In the genomic region with DNA sequence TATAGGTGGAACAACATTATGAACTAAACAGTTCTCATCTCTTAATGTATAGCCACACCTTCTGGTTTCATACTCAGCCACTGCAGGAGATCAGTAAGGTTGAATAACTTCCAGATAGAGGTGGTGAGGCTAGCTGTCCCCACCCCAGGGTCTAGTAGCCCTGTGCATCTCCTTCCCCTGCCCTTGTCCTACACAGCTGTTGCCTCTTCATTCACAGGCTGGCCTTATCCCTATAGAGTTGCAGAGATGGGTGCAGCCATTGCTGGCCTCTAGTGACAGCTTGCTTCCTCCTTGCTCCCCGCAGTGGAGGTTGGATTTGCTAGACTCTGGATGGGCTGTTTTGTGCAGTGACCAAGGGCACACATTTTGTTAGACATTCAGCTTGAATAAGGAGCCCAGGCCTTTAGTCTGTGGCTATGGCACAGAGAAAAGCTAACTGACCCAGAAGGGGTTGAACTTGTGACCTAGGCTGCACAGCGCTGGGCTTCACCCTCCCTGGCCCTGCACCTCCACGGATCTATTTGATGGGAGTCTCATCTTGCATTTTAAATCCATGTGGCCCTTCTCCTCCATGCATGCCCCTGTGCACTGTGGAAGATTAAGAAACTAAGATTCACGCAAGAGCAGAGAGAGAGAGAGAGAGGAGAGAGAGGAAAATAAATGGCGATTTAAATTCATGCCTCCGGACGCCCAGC, we compare ENCODE assay signal across 17 mouse cellular contexts.
DNase-seq lines count a peak whose midpoint lies in the region; ATAC-seq and TF ChIP-seq lines count a peak whose summit lies in the region.
"Had no signal": no experiment of that assay in that cellular context is flagged by ENCODE, and none has a peak within 500 bp of the region (broad histone marks: within the 10 kb centered on the region; RNA-seq: fewer than 3 reads in every experiment).

No protein-coding gene starts in this region.

- no peak for TF ChIP-seq CTCF in hindbrain, postnatal 0 days (IDR thresholded peaks at IDR 0.05; ENCODE audit: low read depth)
- TF ChIP-seq CTCF in forebrain, postnatal 0 days (IDR thresholded peaks at IDR 0.05; ENCODE audit: low read depth), result no peak

- H3K9me3 ChIP-seq in hindbrain, embryonic 10.5 days, result no peaks in the 10 kb centered on the region
- H3K9me3 ChIP-seq in hindbrain, postnatal 0 days (ENCODE audit: low read length), result no peaks in the 10 kb centered on the region
- H3K9me3 ChIP-seq in forebrain, postnatal 0 days (ENCODE audit: low read length), result no peaks in the 10 kb centered on the region
- H3K9me3 ChIP-seq in midbrain, embryonic 12.5 days, result no peaks in the 10 kb centered on the region
- no peaks in the 10 kb centered on the region for H3K9me3 ChIP-seq in neural tube, embryonic 14.5 days (ENCODE audit: control insufficient read depth, low read length)
- H3K9me3 ChIP-seq: limb, embryonic 12.5 days had no signal

- no peak overlapping the region for H3K4me2 ChIP-seq in hindbrain, postnatal 0 days (ENCODE audit: low read depth, low read length)
- no peak overlapping the region for H3K4me2 ChIP-seq in forebrain, postnatal 0 days (ENCODE audit: low read depth)
- peak overlapping the region; percentile 37 for H3K4me2 ChIP-seq in midbrain, embryonic 12.5 days (replicated peaks)
- no peak overlapping the region for H3K4me2 ChIP-seq in neural tube, embryonic 14.5 days (ENCODE audit: low read depth, low read length)
- H3K4me2 ChIP-seq: limb, embryonic 12.5 days had no signal

- peak overlapping the region; percentile 83 for H3K27ac ChIP-seq in hindbrain, embryonic 10.5 days
- no peak overlapping the region for H3K27ac ChIP-seq in hindbrain, postnatal 0 days
- no peak overlapping the region for H3K27ac ChIP-seq in forebrain, postnatal 0 days (ENCODE audit: low read depth, low read length)
- peak overlapping the region; percentile 92 for H3K27ac ChIP-seq in midbrain, embryonic 12.5 days (replicated peaks)
- no peak overlapping the region for H3K27ac ChIP-seq in neural tube, embryonic 14.5 days (ENCODE audit: low read depth, low read length)
- H3K27ac ChIP-seq: heart, adult 2 months; limb, embryonic 12.5 days had no signal

- peak; percentile 38 for DNase-seq in hindbrain, embryonic 10.5 days (ENCODE audit: low spot score)
- no peak for DNase-seq in hindbrain, postnatal 0 days (ENCODE audit: low spot score)
- DNase-seq in forebrain, postnatal 0 days, result no peak
- DNase-seq in left cerebral cortex, postnatal 4 days, result no peak
- no peak for DNase-seq in urinary bladder, postnatal 36 days (ENCODE audit: low spot score in 2 of 2)
- no peak for DNase-seq in adrenal gland, postnatal 10 days
- DNase-seq: cerebellum, adult 9-10 months; heart, adult 2 months; heart, postnatal 14 days; kidney, postnatal 25 days; lung, postnatal 36 days; thymus, postnatal 4 days had no signal

- intact Hi-C loops in left cerebral cortex, postnatal 4 days (cut with DNase I), result no loop called here

- WGBS in hindbrain, embryonic 10.5 days, result 16% methylated on average over 7 of the region's 7 CpGs
- WGBS in hindbrain, postnatal 0 days, result 14% methylated on average over 7 of the region's 7 CpGs
- WGBS in forebrain, postnatal 0 days, result 11% methylated on average over 7 of the region's 7 CpGs
- WGBS in midbrain, embryonic 12.5 days, result 7% methylated on average over 7 of the region's 7 CpGs
- 7% methylated on average over 7 of the region's 7 CpGs for WGBS in neural tube, embryonic 14.5 days

- peaks cover 40% of the 10 kb centered on the region for H3K4me1 ChIP-seq in hindbrain, embryonic 10.5 days (replicated peaks)
- no peaks in the 10 kb centered on the region for H3K4me1 ChIP-seq in hindbrain, postnatal 0 days (ENCODE audit: insufficient read depth, low read length)
- H3K4me1 ChIP-seq in forebrain, postnatal 0 days (ENCODE audit: insufficient read depth), result no peaks in the 10 kb centered on the region
- peaks cover 28% of the 10 kb centered on the region for H3K4me1 ChIP-seq in midbrain, embryonic 12.5 days
- H3K4me1 ChIP-seq in neural tube, embryonic 14.5 days (ENCODE audit: control insufficient read depth, insufficient read depth, low read length), result 0 out of 2 replicates have a peak, but pooled peaks cover 5% of the 10 kb centered on the region
- H3K4me1 ChIP-seq: limb, embryonic 12.5 days had no signal

- H3K27me3 ChIP-seq in hindbrain, embryonic 10.5 days (ENCODE audit: insufficient read depth, poor library complexity, severe bottlenecking), result peaks cover 5% of the 10 kb centered on the region
- H3K27me3 ChIP-seq in hindbrain, postnatal 0 days (ENCODE audit: insufficient read depth, low read length), result no peaks in the 10 kb centered on the region
- no peaks in the 10 kb centered on the region for H3K27me3 ChIP-seq in forebrain, postnatal 0 days (ENCODE audit: insufficient read depth, low read length)
- H3K27me3 ChIP-seq in midbrain, embryonic 12.5 days, result no peaks in the 10 kb centered on the region
- no peaks in the 10 kb centered on the region for H3K27me3 ChIP-seq in neural tube, embryonic 14.5 days (ENCODE audit: control insufficient read depth, insufficient read depth, low read length)

- no peak for ATAC-seq in hindbrain, postnatal 0 days
- ATAC-seq in forebrain, postnatal 0 days, result 0 out of 2 replicates have a peak, but pooled peaks have one; percentile 5
- peak; percentile 76 for ATAC-seq in midbrain, embryonic 12.5 days (ENCODE audit: low FRiP score, low read depth)
- ATAC-seq in neural tube, embryonic 14.5 days (ENCODE audit: low read depth), result peak; percentile 24; the same call in 1 of the 2 replicates
- ATAC-seq: intestine, embryonic 16.5 days had no signal

- no peaks in the 10 kb centered on the region for H3K36me3 ChIP-seq in hindbrain, embryonic 10.5 days
- H3K36me3 ChIP-seq in hindbrain, postnatal 0 days (ENCODE audit: insufficient read depth, low read length), result no peaks in the 10 kb centered on the region
- H3K36me3 ChIP-seq in forebrain, postnatal 0 days (ENCODE audit: insufficient read depth), result no peaks in the 10 kb centered on the region
- no peaks in the 10 kb centered on the region for H3K36me3 ChIP-seq in midbrain, embryonic 12.5 days
- no peaks in the 10 kb centered on the region for H3K36me3 ChIP-seq in neural tube, embryonic 14.5 days (ENCODE audit: control insufficient read depth, insufficient read depth, low read length)
- H3K36me3 ChIP-seq: limb, embryonic 12.5 days had no signal

- H3K4me3 ChIP-seq in hindbrain, embryonic 10.5 days, result peak overlapping the region; percentile 12; the same call in 1 of the 2 replicates
- no peak overlapping the region for H3K4me3 ChIP-seq in hindbrain, postnatal 0 days (ENCODE audit: low read length)
- H3K4me3 ChIP-seq in forebrain, postnatal 0 days (ENCODE audit: low read depth, low read length), result no peak overlapping the region
- H3K4me3 ChIP-seq in midbrain, embryonic 12.5 days, result no peak overlapping the region
- H3K4me3 ChIP-seq in neural tube, embryonic 14.5 days (ENCODE audit: low read depth, low read length), result no peak overlapping the region
- H3K4me3 ChIP-seq: heart, adult 2 months; limb, embryonic 12.5 days; myocyte had no signal

- no peak overlapping the region for H3K9ac ChIP-seq in hindbrain, postnatal 0 days (replicated peaks; ENCODE audit: low read length)
- H3K9ac ChIP-seq in forebrain, postnatal 0 days, result no peak overlapping the region
- H3K9ac ChIP-seq in midbrain, embryonic 12.5 days (replicated peaks), result no peak overlapping the region
- no peak overlapping the region for H3K9ac ChIP-seq in neural tube, embryonic 14.5 days (replicated peaks; ENCODE audit: low read depth, low read length)
- H3K9ac ChIP-seq: limb, embryonic 12.5 days had no signal

Comparison
In these comparisons a context has a peak if more than half of its experiments do, and no peak if none do; other contexts are left out.
1. H3K27ac ChIP-seq: peak in hindbrain, embryonic 10.5 days (single experiment) and midbrain, embryonic 12.5 days (single experiment); none in hindbrain, postnatal 0 days (single experiment), forebrain, postnatal 0 days (single experiment) and neural tube, embryonic 14.5 days (single experiment).